Mouse (Mus musculus) kidney, embryonic 14.5 days (tissue): ENCODE results near the gene Fbxw10. TPM values are rescaled to one million over a fixed set of nuclear protein-coding genes. Genes with fewer than 3 reads are reported as not detected.

Experiments used
- ATAC-seq: fragments of 200-750 bp; cut with Nextera tagmentation; 2 replicates; pipeline ENCODE4 v1.8.0; 2017; ENCODE audit warnings: moderate number of reproducible peaks, mild to moderate bottlenecking, moderate TSS enrichment, moderate library complexity; ENCODE audit not compliant: low FRiP score, low TSS enrichment
- H3K27ac ChIP-seq: fragments of 300-500 bp; sonication (generic); 2 replicates; pipeline ENCODE4 v1.5.1; 2014; ENCODE audit warnings: low read depth, mild to moderate bottlenecking, low read length, moderate library complexity, mixed read lengths
- H3K27me3 ChIP-seq: fragments of 300-500 bp; sonication (generic); 2 replicates; pipeline ENCODE4 v1.6.1; 2014; ENCODE audit warnings: mild to moderate bottlenecking, low read length; ENCODE audit not compliant: control insufficient read depth, insufficient read depth
- H3K36me3 ChIP-seq: fragments of 300-500 bp; sonication (generic); 2 replicates; pipeline ENCODE4 v1.6.1; 2014; ENCODE audit warnings: low read length, mixed read lengths; ENCODE audit not compliant: control insufficient read depth, insufficient read depth
- H3K4me1 ChIP-seq: fragments of 300-500 bp; sonication (generic); 2 replicates; pipeline ENCODE4 v1.6.1; 2014; ENCODE audit warnings: low read length, mixed read lengths; ENCODE audit not compliant: control insufficient read depth, insufficient read depth
- H3K4me2 ChIP-seq: fragments of 300-500 bp; sonication (generic); replicated peaks from 2 replicates; pipeline ENCODE4 v1.6.1; 2014; ENCODE audit warnings: low read depth, mild to moderate bottlenecking, low read length
- H3K4me3 ChIP-seq: fragments of 300-500 bp; sonication (generic); 2 replicates; pipeline ENCODE4 v1.5.1; 2014; ENCODE audit warnings: mild to moderate bottlenecking, low read length
- H3K9ac ChIP-seq: fragments of 300-500 bp; sonication (generic); 2 replicates; pipeline ENCODE4 v1.6.1; 2014; ENCODE audit warnings: low read depth, mild to moderate bottlenecking, low read length, moderate library complexity
- H3K9me3 ChIP-seq: fragments of 300-500 bp; sonication (generic); 2 replicates; pipeline ENCODE4 v1.6.1; 2016; ENCODE audit warnings: low read length; ENCODE audit not compliant: control insufficient read depth
- WGBS: fragments of 180-500 bp; shearing (Covaris S2); extraction: QIAGEN DNeasy Blood & Tissue Kit; methylation state at CpG from one replicate; pipeline ENCODE4 v1.1.7; 2014; 5-methylcytosine and 5-hydroxymethylcytosine counted together
- polyA plus RNA-seq: library from polyadenylated mRNA; unstranded; fragments of >200 nt; fragmentation: Nextera tagmentation; extraction: Ambion mirVana; gene quantifications from 2 replicates; pipeline ENCODE4 v1.2.1, GENCODE M21; 2014

Fbxw10 gene
- polyA plus RNA-seq, 1 experiment from 2014 or later, result 0.73 TPM

GRCm38 (mm10) chr11:62816591-62816990 lies 30.3 kb upstream of the Fbxw10 start:
- H3K9ac ChIP-seq, result no peak overlapping the region
- no peaks in the 10 kb centered on the region for H3K27me3 ChIP-seq
- no peak overlapping the region for H3K4me3 ChIP-seq
- H3K9me3 ChIP-seq, result no peaks in the 10 kb centered on the region
- no peak overlapping the region for H3K27ac ChIP-seq
- no peaks in the 10 kb centered on the region for H3K36me3 ChIP-seq
- WGBS, result 54% methylated on average over 6 of the region's 6 CpGs
- H3K4me2 ChIP-seq, result no peak overlapping the region
- peaks cover 15% of the 10 kb centered on the region for H3K4me1 ChIP-seq
- ATAC-seq, result no peak

- no peak for ATAC-seq
- no peak overlapping the region for H3K4me3 ChIP-seq
- no peaks in the 10 kb centered on the region for H3K9me3 ChIP-seq
- no peak overlapping the region for H3K27ac ChIP-seq
- no peak overlapping the region for H3K4me2 ChIP-seq
- no peaks in the 10 kb centered on the region for H3K36me3 ChIP-seq
- no peak overlapping the region for H3K9ac ChIP-seq
- peaks cover 15% of the 10 kb centered on the region for H3K4me1 ChIP-seq
- 72% methylated on average over 8 of the region's 8 CpGs for WGBS
- no peaks in the 10 kb centered on the region for H3K27me3 ChIP-seq
Observed at GRCm38 (mm10) chr11:62819059-62819686, 27.7 kb upstream of the Fbxw10 start.

- 5% methylated on average over 15 of the region's 15 CpGs for WGBS
- ATAC-seq, result peak; percentile 85
- H3K4me3 ChIP-seq, result peak within 1 kb of the TSS; percentile 49
Observed at GRCm38 (mm10) chr11:62820059-62820541, 26.8 kb upstream of the Fbxw10 start, which contains the start of gene Trim16. TSS of gene Trim16 (plus strand) at chr11:62820231.

GRCm38 (mm10) chr11:62820661-62821437 lies 26.0 kb upstream of the Fbxw10 start:
- peak overlapping the region; percentile 49 for H3K4me3 ChIP-seq
- no peaks in the 10 kb centered on the region for H3K36me3 ChIP-seq
- peaks cover 20% of the 10 kb centered on the region for H3K4me1 ChIP-seq
- H3K9me3 ChIP-seq, result no peaks in the 10 kb centered on the region
- peak; percentile 45 for ATAC-seq
- WGBS, result 7% methylated on average over 16 of the region's 16 CpGs
- H3K4me2 ChIP-seq, result peak overlapping the region; percentile 82
- peak overlapping the region; percentile 62 for H3K9ac ChIP-seq
- H3K27ac ChIP-seq, result peak overlapping the region; percentile 60
- no peaks in the 10 kb centered on the region for H3K27me3 ChIP-seq

More at GRCm38 (mm10) chr11:62820059-62820541, 26.8 kb upstream of the Fbxw10 start, which contains the start of gene Trim16:
- Histone ChIP-seq H3K9me3 (no peaks in the 10 kb centered on the region), H3K9ac (peak within 1 kb of the TSS; percentile 62), H3K4me2 (peak within 1 kb of the TSS; percentile 82), H3K27ac (peak within 1 kb of the TSS; percentile 60), H3K27me3 (no peaks in the 10 kb centered on the region), H3K4me1 (peaks cover 15% of the 10 kb centered on the region), H3K36me3 (no peaks in the 10 kb centered on the region)

- Histone ChIP-seq H3K27ac (peak overlapping the region; percentile 59; the same call in 1 of the 2 replicates), H3K4me1 (peaks cover 18% of the 10 kb centered on the region), H3K9ac (no peak overlapping the region)
Observed at GRCm38 (mm10) chr11:62821893-62822292, 25.0 kb upstream of the Fbxw10 start.

GRCm38 (mm10) chr11:62824211-62824610 lies 22.7 kb upstream of the Fbxw10 start:
- no peak for ATAC-seq
- Histone ChIP-seq H3K9me3 (no peaks in the 10 kb centered on the region), H3K4me2 (no peak overlapping the region), H3K4me1 (peaks cover 18% of the 10 kb centered on the region), H3K36me3 (no peaks in the 10 kb centered on the region), H3K4me3 (no peak overlapping the region), H3K27ac (no peak overlapping the region), H3K9ac (no peak overlapping the region), H3K27me3 (no peaks in the 10 kb centered on the region)
- WGBS, result 47% methylated on average over 7 of the region's 7 CpGs

More at GRCm38 (mm10) chr11:62821893-62822292, 25.0 kb upstream of the Fbxw10 start:
- Histone ChIP-seq H3K4me3 (peak overlapping the region; percentile 49), H3K9me3 (no peaks in the 10 kb centered on the region), H3K27me3 (no peaks in the 10 kb centered on the region), H3K36me3 (no peaks in the 10 kb centered on the region), H3K4me2 (peak overlapping the region; percentile 82)
- no peak for ATAC-seq
- WGBS, result 55% methylated on average over 5 of the region's 5 CpGs

- no peak overlapping the region for H3K4me3 ChIP-seq
- H3K27ac ChIP-seq, result peak overlapping the region; percentile 32; the same call in 1 of the 2 replicates
- peak; percentile 6; the same call in 1 of the 2 replicates for ATAC-seq
- H3K27me3 ChIP-seq, result no peaks in the 10 kb centered on the region
- H3K4me1 ChIP-seq, result peaks cover 15% of the 10 kb centered on the region
- no peaks in the 10 kb centered on the region for H3K36me3 ChIP-seq
- no peak overlapping the region for H3K9ac ChIP-seq
- H3K4me2 ChIP-seq, result no peak overlapping the region
- WGBS, result 50% methylated on average over 9 of the region's 9 CpGs
- no peaks in the 10 kb centered on the region for H3K9me3 ChIP-seq
Observed at GRCm38 (mm10) chr11:62825222-62826105, 21.4 kb upstream of the Fbxw10 start.

GRCm38 (mm10) chr11:62826106-62826733 lies 20.6 kb upstream of the Fbxw10 start:
- WGBS, result 16% methylated on average over 6 of the region's 6 CpGs
- Histone ChIP-seq H3K4me2 (no peak overlapping the region), H3K4me3 (no peak overlapping the region), H3K9me3 (no peaks in the 10 kb centered on the region), H3K9ac (no peak overlapping the region), H3K27ac (no peak overlapping the region), H3K4me1 (peaks cover 7% of the 10 kb centered on the region), H3K36me3 (peaks cover 1% of the 10 kb centered on the region; the same call in 1 of the 2 replicates), H3K27me3 (no peaks in the 10 kb centered on the region)
- ATAC-seq, result peak; percentile 84
